Mouse (Mus musculus): ENCODE results near the gene Srsf6.

DNA sequence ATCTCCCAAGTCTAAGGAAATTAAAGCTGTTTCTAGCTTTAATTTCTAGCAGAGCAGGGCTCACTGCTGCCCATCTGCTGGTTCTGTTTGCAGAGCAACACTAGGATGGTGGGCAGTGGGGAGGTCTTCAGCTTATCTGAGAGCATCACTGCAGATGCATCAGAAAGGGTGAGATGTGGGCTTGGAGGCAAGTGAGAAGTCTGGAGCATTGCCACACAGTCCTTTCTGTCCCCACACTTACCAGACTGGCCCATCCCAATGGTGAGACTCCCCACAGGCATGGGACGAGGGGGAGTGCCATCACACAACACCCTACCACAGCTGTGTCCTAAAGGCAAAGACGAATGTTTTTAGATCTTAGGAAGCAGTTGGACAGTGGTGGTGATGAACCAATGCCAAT is 47.2 kb upstream of the Srsf6 start:
- TF ChIP-seq CTCF (IDR thresholded peaks at IDR 0.05; ENCODE audit: extremely low read depth, insufficient read length, insufficient replicate concordance, low read depth, low read length) (no peak), POLR2A (IDR thresholded peaks at IDR 0.05; ENCODE audit: low read depth, low read length) (no peak)
